25 mouse cellular contexts compared by ENCODE assay signal in genomic region chr9:34670906-34671305, GRCm38 (mm10).
"Had no signal": no experiment of that assay in that cellular context is flagged by ENCODE, and none has a peak within 500 bp of the region (broad histone marks: within the 10 kb centered on the region; RNA-seq: fewer than 3 reads in every experiment).

No protein-coding gene starts in this region.

- H3K4me2 ChIP-seq: kidney, embryonic 15.5 days; limb, embryonic 13.5 days; liver, embryonic 12.5 days; liver, embryonic 15.5 days; lung, embryonic 15.5 days; midbrain, embryonic 13.5 days; neural tube, embryonic 15.5 days had no signal

- H3K27ac ChIP-seq: kidney, embryonic 15.5 days; limb, embryonic 10.5 days; limb, embryonic 13.5 days; liver, embryonic 12.5 days; liver, embryonic 15.5 days; lung, embryonic 15.5 days; midbrain, embryonic 10.5 days; midbrain, embryonic 13.5 days; neural tube, embryonic 15.5 days; stomach, postnatal 0 days had no signal

- H3K9me3 ChIP-seq: kidney, embryonic 15.5 days; limb, embryonic 10.5 days; limb, embryonic 13.5 days; liver, embryonic 12.5 days; liver, embryonic 15.5 days; lung, embryonic 15.5 days; megakaryocyte, embryonic 14.5 days; midbrain, embryonic 10.5 days; midbrain, embryonic 13.5 days; neural tube, embryonic 15.5 days had no signal

- DNase-seq: kidney, postnatal 10 days; kidney, postnatal 4 days; liver; lung, adult 18-20 months; lung, postnatal 10 days; lung, postnatal 36 days; right cerebral cortex, adult 18-20 months; right cerebral cortex, postnatal 14 days; right cerebral cortex, postnatal 4 days; thymus, adult 2 months; thymus, postnatal 14 days; thymus, postnatal 4 days had no signal

- H3K27me3 ChIP-seq: kidney, embryonic 15.5 days; limb, embryonic 13.5 days; liver, embryonic 12.5 days; liver, embryonic 15.5 days; lung, embryonic 15.5 days; megakaryocyte, embryonic 14.5 days; midbrain, embryonic 13.5 days; neural tube, embryonic 15.5 days had no signal

- H3K4me3 ChIP-seq: kidney, embryonic 15.5 days; limb, embryonic 10.5 days; limb, embryonic 13.5 days; liver, embryonic 12.5 days; liver, embryonic 15.5 days; lung, embryonic 15.5 days; megakaryocyte, embryonic 14.5 days; midbrain, embryonic 10.5 days; midbrain, embryonic 13.5 days; myocyte; neural tube, embryonic 15.5 days had no signal

- H3K9ac ChIP-seq: kidney, embryonic 15.5 days; limb, embryonic 13.5 days; liver, embryonic 12.5 days; liver, embryonic 15.5 days; lung, embryonic 15.5 days; midbrain, embryonic 13.5 days; neural tube, embryonic 15.5 days had no signal

- ATAC-seq: liver, embryonic 12.5 days; midbrain, embryonic 13.5 days; midbrain, embryonic 16.5 days had no signal

- H3K36me3 ChIP-seq: kidney, embryonic 15.5 days; limb, embryonic 10.5 days; limb, embryonic 13.5 days; liver, embryonic 12.5 days; liver, embryonic 15.5 days; lung, embryonic 15.5 days; midbrain, embryonic 10.5 days; midbrain, embryonic 13.5 days; neural tube, embryonic 15.5 days had no signal

- H3K4me1 ChIP-seq: limb, embryonic 10.5 days; limb, embryonic 13.5 days; liver, embryonic 12.5 days; liver, embryonic 15.5 days; megakaryocyte, embryonic 14.5 days; midbrain, embryonic 10.5 days had no signal
